Mouse (Mus musculus) left cerebral cortex, postnatal 10 days (tissue): ENCODE measurements around the gene Thegl. TPM values are rescaled to one million over a fixed set of nuclear protein-coding genes. Genes with fewer than 3 reads are reported as not detected.
"Not testable (repeated sequence)": the region's sequence is repeated elsewhere in the genome, so short reads cannot be mapped to it uniquely, and the experiment has no call there.

Experiments used
- DNase-seq, 2 experiments: peaks; one replicate each; pipeline ENCODE4 v3.0.0; 2021 to 2022; ENCODE audit warnings: low spot score in 2 of 2, mixed read lengths in 1 of 2; ENCODE audit errors: extremely low spot score in 1 of 2
- intact Hi-C: fragments of 180-260 bp; cut with DNase I; formaldehyde crosslinking; loops from one replicate; pipeline ENCODE4 v1.15.1; 2025
- total RNA-seq, 2 experiments: library from RNA; stranded (reverse); gene quantifications; 2 replicates each; pipeline ENCODE4 v1.2.3; 2021

Thegl gene
- total RNA-seq, 2 experiments from 2014 or later = 0.90 to 1.6 TPM

GRCm38 (mm10) chr5:77035101-77035500 is 19.3 kb downstream of the Thegl start:
- DNase-seq, intact Hi-C loops: not testable (repeated sequence)

- intact Hi-C loops = no loop called here
- no peak for DNase-seq
These were observed 22.6 kb downstream of the Thegl start for GRCm38 (mm10) chr5:77038451-77038850.

GRCm38 (mm10) chr5:77039391-77039790 is 23.6 kb downstream of the Thegl start:
- intact Hi-C loops = no loop called here
- no peak for DNase-seq

- intact Hi-C loops = no loop called here
- no peak for DNase-seq
These were observed 28.5 kb downstream of the Thegl start for GRCm38 (mm10) chr5:77044362-77044761.

- no peak for DNase-seq
- intact Hi-C loops = no loop called here
These were observed 36.8 kb downstream of the Thegl start for GRCm38 (mm10) chr5:77052616-77053015.

- intact Hi-C loops = no loop called here
These were observed 41.1 kb downstream of the Thegl start for GRCm38 (mm10) chr5:77056881-77057440.

GRCm38 (mm10) chr5:77060363-77060762 is 44.5 kb downstream of the Thegl start:
- intact Hi-C loops = no loop called here
- no peak for DNase-seq

More at GRCm38 (mm10) chr5:77056881-77057440, 41.1 kb downstream of the Thegl start:
- DNase-seq = peak in 1 of 2 experiments; percentile 10

- intact Hi-C loops = no loop called here
- DNase-seq = peak; percentile 54 to 63
These were observed 45.7 kb downstream of the Thegl start for GRCm38 (mm10) chr5:77061372-77062038.

GRCm38 (mm10) chr5:77067321-77067720 is 51.5 kb downstream of the Thegl start:
- intact Hi-C loops = no loop called here
- DNase-seq = peak in 1 of 2 experiments; percentile 55

- no peak for DNase-seq
- intact Hi-C loops = loop anchor here (5.0 kb wide), 1 partner anchor 74 kb away; no protein-coding TSS in a partner anchor
These were observed 55.2 kb downstream of the Thegl start for GRCm38 (mm10) chr5:77070987-77071386.

GRCm38 (mm10) chr5:77071626-77072025 is 55.8 kb downstream of the Thegl start:
- no peak for DNase-seq
- intact Hi-C loops = loop anchor here (5.0 kb wide), 1 partner anchor 74 kb away; no protein-coding TSS in a partner anchor

GRCm38 (mm10) chr5:77073794-77074193 is 58.0 kb downstream of the Thegl start:
- no peak for DNase-seq
- intact Hi-C loops = loop anchor here (5.0 kb wide), 1 partner anchor 76 kb away; no protein-coding TSS in a partner anchor

- DNase-seq = peak in 1 of 2 experiments; percentile 50
- intact Hi-C loops = loop anchor here (5.0 kb wide), 1 partner anchor 78 kb away; no protein-coding TSS in a partner anchor
These were observed 59.1 kb downstream of the Thegl start for GRCm38 (mm10) chr5:77074914-77075313.

- intact Hi-C loops = no loop called here
- DNase-seq = no peak
These were observed 60.1 kb downstream of the Thegl start for GRCm38 (mm10) chr5:77075951-77076350.

GRCm38 (mm10) chr5:77080761-77081160 is 64.9 kb downstream of the Thegl start:
- intact Hi-C loops = no loop called here
- DNase-seq = no peak

GRCm38 (mm10) chr5:77082735-77083134 is 66.9 kb downstream of the Thegl start:
- no peak for DNase-seq
- intact Hi-C loops = no loop called here

- intact Hi-C loops = no loop called here
- DNase-seq = no peak
These were observed 68.6 kb downstream of the Thegl start for GRCm38 (mm10) chr5:77084418-77084817.

GRCm38 (mm10) chr5:77085753-77086450 is 70.1 kb downstream of the Thegl start:
- intact Hi-C loops = loop anchor here (5.0 kb wide), 1 partner anchor 81 kb away; no protein-coding TSS in a partner anchor
- DNase-seq = peak in 1 of 2 experiments; percentile 44

GRCm38 (mm10) chr5:77086541-77086940 is 70.7 kb downstream of the Thegl start:
- intact Hi-C loops = loop anchor here (5.0 kb wide), 1 partner anchor 81 kb away; no protein-coding TSS in a partner anchor

More at GRCm38 (mm10) chr5:77086541-77086940, 70.7 kb downstream of the Thegl start:
- DNase-seq = no peak
